Mouse (Mus musculus): ENCODE data around the gene Aadacl2.

GRCm38 (mm10) chr3:60053931-60054330 lies 47.4 kb downstream of the Aadacl2 start:
- TF ChIP-seq POLR2A (IDR thresholded peaks at IDR 0.05; ENCODE audit: borderline replicate concordance, control insufficient read depth, low read depth, low read length) (no peak), CTCF (IDR thresholded peaks at IDR 0.05; ENCODE audit: control insufficient read depth, insufficient read depth, low read length) (no peak)
